Mouse (Mus musculus) bone marrow, adult 2 months (tissue): ENCODE measurements around the gene Cacul1. TPM values are rescaled to one million over a fixed set of nuclear protein-coding genes. Genes with fewer than 3 reads are reported as not detected.

Experiments
- H3K27ac ChIP-seq: fragments of 200-500 bp; 2 replicates; pipeline ENCODE4 v1.5.1; 2012; ENCODE audit warnings: low read depth, mild to moderate bottlenecking, control low read depth, inconsistent platforms, low read length; ENCODE audit not compliant: control insufficient read depth, poor library complexity, insufficient read depth
- H3K4me1 ChIP-seq: fragments of 200-500 bp; 2 replicates; pipeline ENCODE4 v1.6.1; 2011; ENCODE audit warnings: low read length; ENCODE audit not compliant: control insufficient read depth, insufficient read depth
- H3K4me3 ChIP-seq: fragments of 200-500 bp; replicated peaks from 2 replicates; pipeline ENCODE3; 2011; ENCODE audit warnings: mild to moderate bottlenecking, low read depth, low read length, control low read depth; ENCODE audit not compliant: control insufficient read depth
- CTCF ChIP-seq: fragments of 200-500 bp; IDR thresholded peaks from 2 replicates; pipeline ENCODE4 v1.5.1; 2011; ENCODE audit warnings: low read length, control low read depth; ENCODE audit not compliant: control insufficient read depth, insufficient read depth
- POLR2A ChIP-seq: fragments of 200-500 bp; IDR thresholded peaks from 2 replicates; pipeline ENCODE4 v1.6.1; 2011; ENCODE audit warnings: low read depth, mild to moderate bottlenecking, control low read depth, low read length, borderline replicate concordance; ENCODE audit not compliant: control insufficient read depth
- WGBS: fragments of 180-500 bp; shearing (Covaris S2); methylation state at CpG from one replicate; pipeline ENCODE4 v1.1.7; 2018; 5-methylcytosine and 5-hydroxymethylcytosine counted together
- polyA plus RNA-seq: library from polyadenylated mRNA; stranded (reverse); fragments of >200 nt; gene quantifications from 2 replicates; pipeline ENCODE4 v1.2.4, GENCODE M21; 2011; ENCODE audit warnings: low replicate concordance; ENCODE audit not compliant: missing spikeins, insufficient read depth, insufficient read length

Cacul1 gene
- polyA plus RNA-seq, 1 experiment: 11.4 TPM

GRCm38 (mm10) chr19:60598025-60598697 lies 17.3 kb upstream of the Cacul1 start:
- H3K4me3 ChIP-seq: no peak overlapping the region
- no peaks in the 10 kb centered on the region for H3K4me1 ChIP-seq
- no peak for TF ChIP-seq POLR2A
- TF ChIP-seq CTCF: no peak
- no peak overlapping the region for H3K27ac ChIP-seq
- 62% methylated on average over 8 of the region's 8 CpGs for whole genome bisulfite sequencing

- WGBS: 87% methylated on average over 2 of the region's 2 CpGs
- Histone ChIP-seq H3K4me3 (no peak overlapping the region), H3K4me1 (no peaks in the 10 kb centered on the region), H3K27ac (no peak overlapping the region)
- no peak for TF ChIP-seq POLR2A
Observed at GRCm38 (mm10) chr19:60589646-60590045, 8.8 kb upstream of the Cacul1 start.

- 81% methylated on average over 5 of the region's 5 CpGs for WGBS
- no peak for TF ChIP-seq POLR2A
- no peak for TF ChIP-seq CTCF
Observed at GRCm38 (mm10) chr19:60586652-60587051, 5.8 kb upstream of the Cacul1 start.

GRCm38 (mm10) chr19:60583201-60583600 lies 2.4 kb upstream of the Cacul1 start:
- Histone ChIP-seq H3K4me3 (no peak overlapping the region), H3K4me1 (no peaks in the 10 kb centered on the region; the same call in 1 of the 2 replicates), H3K27ac (no peak overlapping the region)
- WGBS: 81% methylated on average over 2 of the region's 2 CpGs
- TF ChIP-seq CTCF: no peak
- no peak for TF ChIP-seq POLR2A

More at GRCm38 (mm10) chr19:60586652-60587051, 5.8 kb upstream of the Cacul1 start:
- no peak overlapping the region for H3K4me3 ChIP-seq
- no peaks in the 10 kb centered on the region for H3K4me1 ChIP-seq
- no peak overlapping the region for H3K27ac ChIP-seq

- Histone ChIP-seq H3K27ac (peak overlapping the region; percentile 5), H3K4me1 (no peaks in the 10 kb centered on the region; the same call in 1 of the 2 replicates), H3K4me3 (peak overlapping the region; percentile 77)
- no peak for TF ChIP-seq CTCF
- no peak for TF ChIP-seq POLR2A
- 39% methylated on average over 4 of the region's 4 CpGs for WGBS
Observed at GRCm38 (mm10) chr19:60581377-60582290, 809 bp upstream of the Cacul1 start.

- Histone ChIP-seq H3K27ac (peak overlapping the region; percentile 97), H3K4me3 (peak overlapping the region; percentile 77), H3K4me1 (no peaks in the 10 kb centered on the region; the same call in 1 of the 2 replicates)
- TF ChIP-seq POLR2A: no peak; the same call in 1 of the 2 replicates
- TF ChIP-seq CTCF: no peak
- 1% methylated on average over 34 of the region's 34 CpGs for WGBS
Observed at GRCm38 (mm10) chr19:60579771-60580581, 849 bp downstream of the Cacul1 start.

GRCm38 (mm10) chr19:60576741-60577140 lies 4.1 kb downstream of the Cacul1 start:
- no peak for TF ChIP-seq CTCF
- 79% methylated on average over 1 of the region's 1 CpGs for WGBS
- H3K4me3 ChIP-seq: no peak overlapping the region
- H3K4me1 ChIP-seq: no peaks in the 10 kb centered on the region; the same call in 1 of the 2 replicates
- H3K27ac ChIP-seq: no peak overlapping the region

GRCm38 (mm10) chr19:60560497-60560896 lies 20.3 kb downstream of the Cacul1 start:
- no peak for TF ChIP-seq POLR2A
- TF ChIP-seq CTCF: no peak
- no peak overlapping the region for H3K4me3 ChIP-seq
- no peaks in the 10 kb centered on the region for H3K4me1 ChIP-seq
- no peak overlapping the region for H3K27ac ChIP-seq
